Mouse (Mus musculus): Measurements from ENCODE around the gene Clcc1.

GRCm38 (mm10) chr3:108654566-108654965 is 853 bp downstream of the Clcc1 start:
- no peak for TF ChIP-seq CTCF (IDR thresholded peaks at IDR 0.05; ENCODE audit: low read depth, low read length)
- TF ChIP-seq POLR2A (IDR thresholded peaks at IDR 0.05; ENCODE audit: borderline replicate concordance, low read depth, low read length) = no peak
